Mouse (Mus musculus) thymus, postnatal 10 days (tissue): ENCODE results near the gene Fkbp6.

Experiments used
- DNase-seq, 2 experiments: peaks; one replicate each; pipeline ENCODE4 v3.0.0; 2021; ENCODE audit warnings: low spot score in 2 of 2

Gene Fkbp6

GRCm38 (mm10) chr5:135274663-135275396, 75.0 kb downstream of the Fkbp6 start:
- DNase-seq: no peak

GRCm38 (mm10) chr5:135271563-135272165, 78.2 kb downstream of the Fkbp6 start:
- no peak for DNase-seq

GRCm38 (mm10) chr5:135270361-135270760, 79.5 kb downstream of the Fkbp6 start:
- no peak for DNase-seq

DNA sequence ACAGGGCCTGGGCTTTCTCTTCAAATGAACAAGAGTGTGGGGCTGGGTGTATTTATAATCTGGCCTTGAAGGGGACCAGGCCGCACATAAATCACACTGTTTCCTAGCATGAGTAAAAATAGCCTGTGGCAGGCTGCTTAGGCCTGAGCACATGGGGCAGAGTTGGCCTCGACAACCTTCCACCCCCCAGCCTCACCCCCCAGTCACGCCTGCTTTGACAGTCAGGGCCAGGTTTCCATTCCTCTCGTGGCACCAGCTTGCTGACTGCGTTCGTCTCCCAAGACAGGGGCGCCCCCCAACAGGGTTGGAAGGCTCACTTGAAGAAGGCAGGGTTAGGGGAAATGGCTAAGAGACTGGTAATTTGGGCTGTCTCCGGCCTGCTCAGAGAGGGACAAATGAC, 80.4 kb downstream of the Fkbp6 start:
- DNase-seq: no peak

DNA sequence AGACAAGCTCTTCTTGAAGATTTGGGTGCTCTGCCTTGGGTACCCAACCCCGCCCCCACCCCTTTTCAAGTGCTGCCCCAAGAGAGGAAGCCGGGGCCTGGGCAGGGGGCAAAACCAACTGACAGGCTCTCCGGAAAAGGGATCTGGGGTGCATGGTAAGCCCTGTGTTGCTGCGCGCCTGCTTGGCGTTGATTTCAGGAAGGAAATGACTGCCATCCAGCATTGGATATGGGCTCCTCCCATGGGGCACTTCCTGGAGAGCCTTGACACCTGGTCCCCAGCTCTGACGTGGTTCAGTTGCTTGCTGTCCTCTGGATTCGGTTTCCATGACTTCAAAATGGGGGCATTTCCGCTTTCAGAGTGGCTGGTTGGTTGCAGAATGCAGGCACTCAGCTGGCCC, 85.3 kb downstream of the Fkbp6 start:
- peak; percentile 46 to 49 for DNase-seq

DNA sequence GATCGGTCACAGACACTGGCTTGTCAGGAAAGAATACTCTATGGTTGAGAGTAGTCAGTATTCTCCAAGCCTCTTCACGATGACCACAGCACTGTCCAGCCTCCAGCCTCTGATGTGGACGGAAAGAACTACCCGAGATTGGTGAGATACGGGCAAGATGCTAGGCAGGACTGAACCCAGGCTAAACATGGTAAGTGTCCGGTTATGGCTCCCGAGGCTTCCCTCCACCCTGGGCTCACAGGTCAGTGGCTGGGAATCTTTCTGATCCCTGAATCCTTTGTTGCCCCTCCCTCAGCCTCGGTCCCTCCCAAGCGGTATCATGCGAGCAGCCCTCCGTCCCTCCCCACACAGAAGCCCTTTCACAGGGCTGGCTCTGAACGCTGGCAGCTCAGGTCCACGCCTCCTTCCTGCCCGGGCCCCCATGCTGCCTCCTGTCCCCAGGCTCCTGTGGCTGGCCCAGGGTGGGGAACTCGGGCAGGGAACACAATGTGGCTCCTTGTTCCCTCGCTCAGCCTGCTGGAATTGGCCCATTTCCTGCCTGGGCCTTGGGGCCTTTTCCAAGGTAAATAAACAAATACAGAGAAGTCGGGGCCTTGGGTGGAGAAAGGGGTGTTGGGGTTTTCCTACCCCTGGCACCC, 85.9 kb downstream of the Fkbp6 start:
- peak; percentile 24 to 39 for DNase-seq

DNA sequence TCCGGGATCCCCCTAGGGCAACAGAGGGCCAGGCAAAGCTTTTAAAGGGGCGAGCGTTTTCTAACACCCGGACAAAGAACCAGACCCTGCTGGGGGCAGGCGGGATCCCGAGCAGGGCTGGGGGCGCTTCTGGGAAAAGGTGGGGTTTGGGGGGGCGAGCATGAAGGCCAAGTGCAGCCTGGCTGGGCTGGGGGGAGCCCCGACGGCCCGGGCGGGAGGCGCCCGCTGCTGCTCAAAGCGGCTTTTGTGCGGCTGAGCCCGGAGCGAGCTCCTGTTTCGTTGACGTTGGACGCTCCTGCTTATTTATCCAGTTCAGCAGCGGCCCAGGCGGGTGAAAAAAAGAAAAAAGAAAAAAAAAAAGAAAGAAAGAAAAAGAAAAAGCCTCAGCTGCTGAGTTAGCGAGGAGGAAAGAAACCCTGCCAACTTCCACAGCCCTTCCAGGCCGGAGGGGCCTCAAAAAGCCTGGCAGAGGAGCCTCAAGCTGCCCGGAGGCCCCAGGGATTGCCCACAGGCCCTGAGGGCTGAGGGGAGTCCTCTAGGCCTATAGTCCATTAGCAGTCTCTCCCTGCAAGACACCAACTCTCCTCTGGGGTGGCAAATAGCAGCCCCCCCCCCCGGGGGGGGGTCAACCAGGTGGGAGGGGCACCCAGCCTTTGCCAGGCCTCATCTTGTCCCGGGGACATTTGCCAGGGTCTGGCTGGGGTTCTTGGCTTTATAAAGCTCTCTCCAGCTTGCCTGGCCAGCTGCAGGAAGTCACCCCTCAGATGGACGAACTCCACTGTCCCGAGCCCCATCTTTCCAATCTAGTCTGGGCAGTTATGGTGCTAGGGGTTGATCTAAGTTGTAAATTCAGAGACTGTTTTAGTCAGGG, 91.3 kb downstream of the Fkbp6 start:
- DNase-seq: no peak

DNA sequence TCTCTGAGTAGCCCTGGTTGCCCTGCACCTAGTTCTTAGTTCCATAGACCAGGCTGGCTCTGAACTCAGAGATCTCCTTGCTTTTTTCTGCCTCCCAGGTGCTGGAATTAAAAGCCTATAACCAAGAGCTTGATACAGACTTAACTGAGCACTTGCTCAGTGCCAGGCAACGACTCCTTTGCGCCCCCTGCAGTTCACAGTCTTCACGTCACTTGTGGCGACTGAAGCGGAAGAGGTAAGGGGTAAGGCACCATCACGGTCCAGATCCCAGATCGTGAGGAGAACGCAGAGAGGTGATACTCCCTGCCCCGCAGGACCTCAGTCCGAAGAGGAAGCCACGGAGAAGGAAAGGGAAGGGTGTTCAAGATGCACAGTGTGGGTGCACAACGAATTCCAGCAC, 92.3 kb downstream of the Fkbp6 start:
- peak in 1 of 2 experiments; percentile 31 for DNase-seq

- DNase-seq: no peak
Observed at GRCm38 (mm10) chr5:135256166-135256565, 93.7 kb downstream of the Fkbp6 start.

- no peak for DNase-seq
Observed at GRCm38 (mm10) chr5:135253741-135254401, 96.0 kb downstream of the Fkbp6 start.

DNA sequence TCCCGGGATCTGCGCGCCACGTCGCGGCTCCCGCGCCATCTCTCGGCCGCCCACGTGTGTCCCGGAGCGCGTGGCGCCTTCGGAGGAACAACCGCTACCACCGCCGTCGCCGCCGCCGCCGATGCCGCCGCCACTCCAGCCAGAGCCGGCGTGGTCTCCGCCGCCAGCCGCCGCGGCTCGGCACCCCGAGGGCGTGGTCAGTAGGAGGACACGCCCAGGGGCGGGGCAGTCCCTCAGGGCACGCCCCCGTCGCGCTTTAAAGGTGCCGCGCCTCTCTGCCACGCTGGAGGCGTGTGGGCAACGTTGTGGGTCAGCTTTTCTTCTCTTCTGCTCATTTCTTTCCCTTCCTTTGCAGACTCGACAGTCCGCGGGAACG, 98.8 kb downstream of the Fkbp6 start, which contains the start of gene Fzd9:
Gene Fzd9, minus strand, starts transcription at position 152 of the 376 bp plus-strand sequence.
- DNase-seq: peak; percentile 66 to 83

- peak in 1 of 2 experiments; percentile 12 for DNase-seq
Observed at GRCm38 (mm10) chr5:135250186-135251078, 99.4 kb downstream of the Fkbp6 start.

DNA sequence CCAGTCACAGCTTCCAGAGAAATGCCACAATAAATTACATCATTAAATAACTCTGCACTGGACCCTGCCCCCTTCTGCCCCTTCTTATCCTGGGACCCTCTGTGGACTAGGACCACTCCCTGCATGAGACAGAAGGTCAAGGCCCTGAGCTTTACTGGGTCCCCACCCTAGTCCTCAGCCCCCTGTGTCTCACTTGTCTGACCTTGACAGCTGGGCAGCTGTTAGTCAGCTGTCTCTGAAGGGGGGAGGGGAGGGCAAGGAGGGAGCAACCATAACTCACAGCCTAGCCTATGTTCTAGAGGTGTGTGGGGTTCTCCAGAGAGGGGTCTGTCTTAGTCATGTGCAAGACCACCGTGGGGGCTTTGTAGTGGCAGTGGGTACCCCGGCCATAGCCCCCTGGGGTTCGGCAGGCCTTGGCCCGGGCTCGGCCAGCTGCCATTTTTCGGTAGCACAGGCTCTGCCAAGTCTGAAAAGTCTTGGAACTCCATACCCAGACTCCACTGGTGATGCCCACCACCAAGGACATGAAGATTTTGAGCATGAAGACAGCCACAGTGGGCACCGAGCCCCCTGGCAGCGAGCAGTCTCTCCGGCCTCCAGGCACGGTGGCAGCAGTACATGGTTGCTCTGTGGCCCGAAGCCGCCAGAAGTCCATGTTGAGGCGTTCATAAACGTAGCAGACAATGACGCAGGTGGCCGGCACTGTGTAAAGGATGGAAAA, 100.7 kb downstream of the Fkbp6 start:
- no peak for DNase-seq

DNA sequence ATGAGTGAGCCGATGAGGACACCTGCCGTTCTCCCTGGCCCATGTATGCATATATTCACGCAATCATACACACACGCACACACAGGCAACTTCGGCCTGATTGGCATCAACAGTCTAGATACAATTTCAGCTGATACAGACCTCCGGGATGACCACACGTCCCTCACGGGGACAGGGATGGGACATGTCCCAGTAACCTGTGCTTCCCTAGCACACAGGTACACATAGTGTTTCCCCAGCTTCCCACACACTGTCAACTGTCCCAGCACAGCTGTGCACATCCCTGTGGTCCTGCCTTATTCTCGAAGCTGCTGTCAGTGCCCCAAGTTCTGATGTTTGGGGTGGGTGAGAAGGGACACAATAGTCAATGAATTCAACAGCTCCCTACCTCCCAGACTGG, 102.5 kb downstream of the Fkbp6 start:
- no peak for DNase-seq

- no peak for DNase-seq
Observed at GRCm38 (mm10) chr5:135246531-135246930, 103.3 kb downstream of the Fkbp6 start.

- no peak for DNase-seq
Observed at GRCm38 (mm10) chr5:135243166-135243565, 106.7 kb downstream of the Fkbp6 start.

GRCm38 (mm10) chr5:135242608-135243007, 107.2 kb downstream of the Fkbp6 start:
- no peak for DNase-seq

DNA sequence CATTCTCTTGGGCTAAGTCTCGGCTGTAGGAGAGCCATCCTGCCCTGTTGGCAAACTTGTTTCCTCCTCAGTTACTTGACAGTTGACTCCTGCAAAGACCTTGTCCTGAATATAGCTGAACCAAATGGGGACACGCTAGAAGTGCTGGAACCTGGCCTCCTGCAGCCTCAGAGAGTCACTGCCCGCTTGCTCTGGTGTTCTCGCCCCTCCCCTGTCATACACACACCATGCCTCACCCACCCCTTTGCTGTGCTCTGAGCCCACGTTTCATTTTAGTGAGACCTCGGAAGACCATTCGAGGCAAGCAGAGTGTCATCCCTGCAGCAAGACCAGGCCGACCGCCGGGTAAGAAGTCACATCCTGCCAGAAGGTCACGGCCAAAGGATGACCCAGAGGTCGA, 107.7 kb downstream of the Fkbp6 start:
- DNase-seq: no peak
